Mouse (Mus musculus): ENCODE measurements around the gene Hunk.

Gene Hunk

DNA sequence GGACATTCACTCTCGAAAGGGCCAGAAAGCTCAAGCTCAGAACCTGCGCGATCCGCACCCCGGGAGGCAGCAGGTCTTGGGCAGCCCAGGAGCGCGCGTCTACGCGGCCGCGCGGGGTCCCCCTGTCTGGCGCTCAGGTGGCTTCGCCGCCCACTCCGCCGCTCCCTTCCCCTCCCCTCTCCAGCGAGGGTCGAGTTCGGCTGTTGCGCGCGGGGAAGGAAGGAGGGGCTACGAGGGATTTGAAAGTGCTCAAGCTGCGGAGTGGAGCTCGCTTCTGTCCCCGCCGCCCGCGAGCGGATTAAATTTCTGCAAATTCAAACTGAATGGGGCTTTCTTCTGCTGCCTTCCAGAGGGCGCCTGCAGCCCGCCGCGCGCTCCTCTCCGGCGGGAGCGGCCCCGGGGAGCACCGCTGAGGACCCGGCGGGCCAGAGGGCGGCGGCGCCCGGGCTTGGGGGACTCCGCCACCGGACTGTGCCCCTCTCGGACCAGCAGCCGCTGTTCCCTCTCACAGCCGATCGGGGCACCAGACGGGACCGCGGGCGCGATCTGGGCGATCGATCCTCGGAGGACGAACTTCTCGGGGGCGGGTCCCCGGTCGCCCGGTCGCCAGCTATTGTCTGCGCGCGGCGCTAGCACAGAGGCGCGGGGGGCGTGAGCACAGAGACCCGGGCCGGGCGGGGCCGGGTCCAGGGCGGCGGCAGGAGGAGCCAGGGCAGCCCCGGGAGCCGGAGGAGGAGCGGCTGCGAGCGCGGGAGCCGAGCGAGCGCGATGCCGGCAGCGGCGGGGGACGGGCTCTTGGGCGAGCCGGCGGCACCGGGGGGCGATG lies at the start of gene Hunk:
Gene Hunk (plus strand): TSS at position 326 of the 826 bp plus-strand sequence.
- peak; percentile 83 for DNase-seq (ENCODE audit: low spot score)

GRCm38 (mm10) chr16:90339026-90339425 lies 46.8 kb upstream of the Hunk start:
- DNase-seq (ENCODE audit: low spot score) = no peak

DNA sequence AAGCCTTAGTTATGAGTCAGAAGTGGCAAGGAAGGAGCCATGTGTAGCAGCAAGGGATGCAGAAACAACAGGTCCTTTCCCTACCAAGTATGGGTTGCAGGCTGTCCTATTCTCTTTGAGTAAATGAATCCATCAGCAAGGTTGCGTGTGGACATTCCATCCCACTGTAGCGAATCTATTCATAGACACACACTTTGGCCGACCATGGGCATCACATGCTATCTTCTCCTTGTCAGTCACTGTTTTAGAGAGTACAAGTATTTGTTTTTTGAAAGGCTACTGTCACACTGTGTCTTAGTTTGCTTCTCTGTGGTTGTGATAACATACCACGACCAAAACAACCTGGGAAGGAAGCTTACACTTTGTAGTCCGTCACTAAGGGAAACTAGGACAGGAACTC lies 44.7 kb upstream of the Hunk start:
- DNase-seq (ENCODE audit: low spot score) = no peak

GRCm38 (mm10) chr16:90349700-90350548 lies 35.9 kb upstream of the Hunk start:
- peak; percentile 40 for DNase-seq (ENCODE audit: low spot score)

- DNase-seq (ENCODE audit: low spot score) = no peak
Measured at GRCm38 (mm10) chr16:90351726-90352125, 34.1 kb upstream of the Hunk start.

DNA sequence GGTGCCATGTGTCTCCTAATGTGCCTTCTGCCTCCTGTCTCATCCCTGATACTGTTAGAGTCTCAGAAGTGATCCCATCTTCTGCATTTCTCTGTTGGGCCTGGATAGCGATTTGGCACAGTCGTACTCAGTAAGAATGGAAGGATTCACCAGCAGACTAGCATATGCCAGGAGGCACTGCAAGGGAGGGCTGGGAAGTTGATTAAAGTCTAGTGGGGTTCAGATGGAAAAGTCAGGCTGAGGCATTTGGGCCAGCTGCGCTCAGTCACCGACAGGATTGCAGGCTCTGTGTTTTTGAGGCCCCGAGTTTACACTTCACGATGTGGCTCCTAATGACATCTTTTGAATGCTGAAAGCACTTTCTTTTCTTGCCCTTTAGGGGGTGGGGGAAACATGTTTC lies 33.1 kb upstream of the Hunk start:
- no peak for DNase-seq (ENCODE audit: low spot score)

DNA sequence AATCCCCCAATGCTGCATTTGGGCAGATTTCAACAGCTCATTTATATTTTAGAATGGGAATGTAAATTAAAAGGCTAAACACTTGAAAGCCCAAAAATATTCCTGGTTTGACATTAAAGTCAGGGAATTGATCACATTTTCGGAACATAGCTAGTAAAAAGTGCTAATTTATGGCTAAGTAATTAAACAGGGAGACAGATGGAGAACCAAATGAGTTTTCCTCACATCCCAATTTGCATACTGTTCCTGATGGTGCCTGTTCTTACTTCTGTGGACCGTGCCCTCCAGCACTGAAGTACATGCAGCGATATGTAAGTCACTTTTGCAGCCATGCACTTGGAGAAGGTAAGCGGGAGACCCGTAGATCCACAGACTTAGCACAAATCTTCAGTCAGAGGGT lies 32.7 kb upstream of the Hunk start:
- no peak for DNase-seq (ENCODE audit: low spot score)

GRCm38 (mm10) chr16:90359329-90359728 lies 26.5 kb upstream of the Hunk start:
- DNase-seq (ENCODE audit: low spot score) = no peak

- DNase-seq (ENCODE audit: low spot score) = no peak
Measured at GRCm38 (mm10) chr16:90359750-90360149, 26.1 kb upstream of the Hunk start.

DNA sequence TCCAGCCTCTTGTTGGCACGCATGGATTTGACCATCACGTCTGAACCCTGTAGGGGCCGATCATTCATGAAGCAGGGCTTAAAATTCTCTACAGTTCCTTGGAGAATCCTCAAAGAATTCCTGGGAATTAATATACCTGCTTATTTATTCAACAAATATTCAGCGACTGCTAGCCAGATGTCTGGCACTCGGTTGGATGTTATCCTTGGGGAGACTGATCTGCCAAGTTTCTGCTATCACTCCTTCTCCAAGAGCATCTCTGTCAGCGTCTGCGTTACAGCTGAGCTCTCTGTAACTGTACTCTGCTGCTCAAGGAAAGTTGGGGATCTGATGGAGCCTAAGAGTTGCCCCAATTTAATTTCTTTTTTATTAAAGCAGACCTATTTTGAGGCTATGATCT lies 25.5 kb upstream of the Hunk start:
- DNase-seq (ENCODE audit: low spot score) = no peak

DNA sequence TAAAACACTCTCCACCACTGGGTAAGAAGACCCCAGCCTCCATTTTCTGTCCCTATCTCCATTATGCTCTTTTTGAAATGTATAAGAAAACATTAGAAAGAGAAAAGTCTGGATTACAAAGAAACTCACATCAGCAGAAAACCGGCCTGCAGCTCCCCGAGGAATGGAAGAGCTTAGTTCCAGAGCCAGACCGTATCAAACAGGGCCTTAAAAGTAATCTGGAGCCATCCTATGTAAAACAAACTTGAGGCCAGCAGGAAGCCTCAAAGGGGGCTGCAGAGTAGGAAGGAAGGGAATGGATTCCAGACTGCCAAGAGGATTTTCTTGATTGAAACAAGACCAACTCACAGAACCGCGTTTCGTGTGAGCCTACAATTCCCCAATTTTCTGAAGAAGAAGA lies 22.9 kb upstream of the Hunk start:
- no peak for DNase-seq (ENCODE audit: low spot score)

- DNase-seq (ENCODE audit: low spot score) = peak; percentile 89
Measured at GRCm38 (mm10) chr16:90379897-90380296, 5.9 kb upstream of the Hunk start.

DNA sequence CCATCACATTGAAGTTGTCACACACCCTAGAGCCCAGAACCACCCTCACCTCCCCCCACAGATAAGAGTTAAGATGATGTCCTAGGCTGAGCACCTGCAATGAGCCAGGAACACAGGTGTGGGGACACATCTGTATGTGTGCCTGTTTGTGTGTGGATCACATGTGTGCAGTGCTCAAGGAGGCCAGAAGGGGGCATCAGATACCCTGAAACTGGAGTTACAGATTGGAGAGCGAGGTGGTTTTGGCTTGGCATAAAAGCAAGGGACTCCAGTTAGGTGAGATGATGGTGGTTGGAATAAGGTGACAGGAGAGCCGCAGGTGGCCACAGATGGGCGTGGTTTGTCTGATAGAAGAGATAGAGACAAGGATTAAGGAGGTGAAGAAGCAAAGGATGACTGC lies 4.2 kb upstream of the Hunk start:
- DNase-seq (ENCODE audit: low spot score) = no peak

GRCm38 (mm10) chr16:90382701-90383280 lies 3.0 kb upstream of the Hunk start:
- no peak for DNase-seq (ENCODE audit: low spot score)

GRCm38 (mm10) chr16:90384058-90384457 lies 1.8 kb upstream of the Hunk start:
- no peak for DNase-seq (ENCODE audit: low spot score)

GRCm38 (mm10) chr16:90384846-90385245 lies 967 bp upstream of the Hunk start:
- no peak for DNase-seq (ENCODE audit: low spot score)

DNA sequence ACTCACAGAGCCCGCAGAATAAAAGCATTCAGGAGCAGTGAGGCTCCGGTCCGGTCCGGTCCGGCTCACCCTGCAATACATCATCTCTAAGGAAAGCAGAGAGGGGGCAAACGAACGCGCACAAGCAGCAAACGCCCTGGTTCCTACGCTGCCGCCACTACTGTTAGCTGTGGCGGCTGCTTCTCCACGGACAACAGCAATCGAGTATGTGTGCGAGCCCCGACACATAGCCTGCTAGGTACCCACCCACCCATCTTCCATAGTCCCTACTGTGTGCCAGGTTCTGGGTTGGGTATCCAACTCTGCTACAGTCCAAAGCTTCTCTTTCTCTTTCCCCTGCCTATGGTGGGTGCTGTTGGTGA lies 506 bp upstream of the Hunk start:
- peak; percentile 58 for DNase-seq (ENCODE audit: low spot score)

GRCm38 (mm10) chr16:90386514-90387160 lies 824 bp downstream of the Hunk start:
- peak; percentile 84 for DNase-seq (ENCODE audit: low spot score)

DNA sequence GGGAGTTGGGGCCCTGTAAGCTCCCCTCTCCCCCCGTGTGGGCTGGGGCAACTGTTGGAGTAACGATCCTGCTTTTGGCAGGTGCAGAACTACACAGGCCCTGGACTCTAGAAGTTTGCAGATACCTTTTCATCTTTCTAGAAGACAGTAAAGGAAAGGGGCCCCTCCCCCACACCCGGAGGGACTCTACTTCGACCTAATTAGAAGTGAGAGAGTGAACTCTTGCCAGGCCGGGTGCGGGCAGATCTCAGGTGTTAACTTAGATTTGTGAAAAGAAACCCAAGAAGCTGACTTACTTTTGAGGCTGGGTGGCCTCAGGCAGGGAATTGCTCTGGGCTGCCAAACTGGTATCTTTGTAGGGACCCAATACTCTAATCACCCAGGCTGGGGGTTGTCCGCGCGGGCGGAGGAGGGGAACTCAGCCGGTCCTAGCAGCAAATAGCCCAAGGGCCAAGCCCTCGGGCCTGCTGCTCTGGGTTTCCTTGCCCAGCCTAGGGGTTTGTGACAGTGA lies 1.4 kb downstream of the Hunk start:
- peak; percentile 43 for DNase-seq (ENCODE audit: low spot score)

DNA sequence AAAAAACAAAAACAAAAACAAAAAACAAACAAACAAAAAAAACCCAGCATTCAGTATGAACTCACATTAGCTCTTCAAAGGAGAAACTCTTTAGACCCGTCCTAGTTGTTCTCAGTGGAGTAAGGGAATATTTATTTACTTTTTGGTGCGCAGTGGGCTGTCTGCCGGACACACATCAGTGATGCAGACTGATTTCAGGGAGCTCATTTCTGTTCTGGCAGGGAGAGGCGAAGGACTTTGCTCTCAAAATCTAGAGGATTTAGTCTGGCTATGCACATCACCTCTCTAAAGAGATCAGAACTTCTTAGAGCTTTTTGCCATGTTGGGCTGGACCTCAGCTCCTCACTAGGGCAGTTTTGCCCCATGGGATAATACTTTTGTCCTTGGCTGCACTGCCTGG lies 2.1 kb downstream of the Hunk start:
- no peak for DNase-seq (ENCODE audit: low spot score)

DNA sequence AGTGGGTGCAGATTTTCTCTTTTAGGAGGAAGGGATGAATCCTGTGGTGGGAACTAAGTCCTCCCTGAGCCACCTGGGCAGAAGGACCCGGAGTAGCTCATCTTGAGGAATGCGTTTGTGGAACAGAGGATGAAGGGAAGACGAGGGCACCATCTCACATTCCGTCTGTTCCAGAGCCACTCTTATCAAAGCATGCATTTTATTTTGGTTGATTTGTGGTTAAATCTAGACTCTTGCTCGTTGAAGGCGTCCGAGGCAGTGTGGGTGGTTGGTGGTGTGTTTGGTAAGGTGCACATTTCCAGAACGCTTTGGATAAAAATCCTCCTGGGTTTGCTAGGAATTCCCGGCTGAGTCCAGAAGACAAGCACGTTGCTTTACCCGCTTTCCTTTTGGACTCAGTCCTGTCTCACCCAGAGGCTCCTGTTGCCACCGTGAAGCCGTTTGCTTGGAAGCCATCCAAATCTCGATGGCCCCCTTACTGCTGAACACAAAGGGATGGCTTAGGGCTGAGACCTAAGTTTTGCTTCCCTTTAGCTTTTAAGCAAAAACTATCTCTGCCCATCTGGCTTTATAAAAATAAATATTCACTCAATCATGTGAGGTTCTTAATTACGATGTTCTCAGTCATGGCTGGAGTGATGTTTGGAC lies 3.4 kb downstream of the Hunk start:
- DNase-seq (ENCODE audit: low spot score) = no peak

- DNase-seq (ENCODE audit: low spot score) = no peak
Measured at GRCm38 (mm10) chr16:90390731-90391130, 4.9 kb downstream of the Hunk start.

Data from embryo, embryonic 10 days (tissue).